Mouse (Mus musculus) neural tube, embryonic 11.5 days (tissue): ENCODE measurements at regions not wholly inside any gene's neighbourhood (a gene's known extent, or its start where the extent isn't known, plus 50 kb on each side); places are given as distances from the start of the nearest gene placed in this dataset.

ENCODE experiments used
- ATAC-seq: fragments of 200-750 bp; cut with Nextera tagmentation; 2 replicates; pipeline ENCODE4 v1.8.0; 2017; ENCODE audit warnings: moderate number of reproducible peaks, mild to moderate bottlenecking, moderate TSS enrichment, moderate library complexity; ENCODE audit not compliant: insufficient read depth, low FRiP score, low TSS enrichment
- DNase-seq: peaks from one replicate; pipeline ENCODE4 v3.0.0-alpha.2; 2015; ENCODE audit warnings: low spot score
- H3K27ac ChIP-seq: fragments of 300-500 bp; sonication (generic); 2 replicates; pipeline ENCODE4 v1.5.1; 2014; ENCODE audit warnings: low read depth, mild to moderate bottlenecking, low read length
- H3K27me3 ChIP-seq: fragments of 300-500 bp; sonication (generic); 2 replicates; pipeline ENCODE4 v1.6.1; 2014; ENCODE audit warnings: mild to moderate bottlenecking, low read length, mixed read lengths; ENCODE audit not compliant: control insufficient read depth, insufficient read depth
- H3K36me3 ChIP-seq: fragments of 300-500 bp; sonication (generic); 2 replicates; pipeline ENCODE4 v1.6.1; 2014; ENCODE audit warnings: mild to moderate bottlenecking, low read length, moderate library complexity, mixed read lengths; ENCODE audit not compliant: control insufficient read depth, insufficient read depth
- H3K4me1 ChIP-seq: fragments of 300-500 bp; sonication (generic); 2 replicates; pipeline ENCODE4 v1.6.1; 2014; ENCODE audit warnings: low read length, mixed read lengths; ENCODE audit not compliant: control insufficient read depth, insufficient read depth
- H3K4me2 ChIP-seq: fragments of 300-500 bp; sonication (generic); 2 replicates; pipeline ENCODE4 v1.6.1; 2014; ENCODE audit warnings: low read depth, mild to moderate bottlenecking, moderate library complexity
- H3K4me3 ChIP-seq: fragments of 300-500 bp; sonication (generic); 2 replicates; pipeline ENCODE4 v1.5.1; 2014; ENCODE audit warnings: low read depth, low read length
- H3K9ac ChIP-seq: fragments of 300-500 bp; sonication (generic); 2 replicates; pipeline ENCODE4 v1.6.1; 2014; ENCODE audit warnings: mild to moderate bottlenecking, low read length
- H3K9me3 ChIP-seq: fragments of 300-500 bp; sonication (generic); 2 replicates; pipeline ENCODE4 v1.6.1; 2016; ENCODE audit warnings: low read length; ENCODE audit not compliant: control insufficient read depth
- WGBS: fragments of 180-500 bp; shearing (Covaris S2); extraction: QIAGEN DNeasy Blood & Tissue Kit; methylation state at CpG from one replicate; pipeline ENCODE4 v1.1.7; 2014; 5-methylcytosine and 5-hydroxymethylcytosine counted together

- ATAC-seq, result no peak
- Histone ChIP-seq H3K36me3 (no peaks in the 10 kb centered on the region), H3K27me3 (no peaks in the 10 kb centered on the region), H3K9me3 (no peaks in the 10 kb centered on the region), H3K4me1 (no peaks in the 10 kb centered on the region; the same call in 1 of the 2 replicates), H3K4me2 (no peak overlapping the region), H3K27ac (no peak overlapping the region), H3K4me3 (no peak overlapping the region), H3K9ac (no peak overlapping the region)
- 54% methylated on average over 3 of the region's 3 CpGs for WGBS
- no peak for DNase-seq
Observed at GRCm38 (mm10) chr2:93099780-93100179, 53.8 kb upstream of the Prdm11 start.

GRCm38 (mm10) chr2:93097016-93097415 lies 51.0 kb upstream of the Prdm11 start:
- no peak overlapping the region for H3K9ac ChIP-seq
- no peak overlapping the region for H3K4me2 ChIP-seq
- ATAC-seq (no peak), DNase-seq (no peak)
- no peak overlapping the region for H3K4me3 ChIP-seq
- no peak overlapping the region for H3K27ac ChIP-seq
- H3K4me1 ChIP-seq, result no peaks in the 10 kb centered on the region; the same call in 1 of the 2 replicates
- no peaks in the 10 kb centered on the region for H3K27me3 ChIP-seq
- WGBS, result 98% methylated on average over 2 of the region's 2 CpGs
- H3K9me3 ChIP-seq, result no peaks in the 10 kb centered on the region
- no peaks in the 10 kb centered on the region for H3K36me3 ChIP-seq

- Histone ChIP-seq H3K4me1 (no peaks in the 10 kb centered on the region; the same call in 1 of the 2 replicates), H3K9me3 (no peaks in the 10 kb centered on the region), H3K27me3 (no peaks in the 10 kb centered on the region), H3K4me3 (no peak overlapping the region), H3K27ac (no peak overlapping the region), H3K9ac (no peak overlapping the region), H3K4me2 (no peak overlapping the region), H3K36me3 (no peaks in the 10 kb centered on the region)
- ATAC-seq, result no peak
- no peak for DNase-seq
- 78% methylated on average over 6 of the region's 6 CpGs for WGBS
Observed at GRCm38 (mm10) chr2:93096078-93096729, 50.2 kb upstream of the Prdm11 start.
